Mouse (Mus musculus) neural tube, embryonic 12.5 days (tissue): Measurements from ENCODE around the gene Ccdc172. TPM values are rescaled to one million over a fixed set of nuclear protein-coding genes. Genes with fewer than 3 reads are reported as not detected.

Experiments used
- ATAC-seq: fragments of 200-750 bp; cut with Nextera tagmentation; 2 replicates; pipeline ENCODE4 v1.8.0; 2017; ENCODE audit warnings: low read depth, mild to moderate bottlenecking, moderate TSS enrichment, moderate library complexity; ENCODE audit not compliant: low FRiP score
- H3K27ac ChIP-seq: fragments of 300-500 bp; sonication (generic); 2 replicates; pipeline ENCODE4 v1.5.1; 2016
- H3K27me3 ChIP-seq: fragments of 300-500 bp; sonication (generic); replicated peaks from 2 replicates; pipeline ENCODE4 v1.6.1; 2016; ENCODE audit warnings: mild to moderate bottlenecking
- H3K36me3 ChIP-seq: fragments of 300-500 bp; sonication (generic); 2 replicates; pipeline ENCODE4 v1.6.1; 2016; ENCODE audit warnings: mild to moderate bottlenecking
- H3K4me1 ChIP-seq: fragments of 300-500 bp; sonication (generic); 2 replicates; pipeline ENCODE4 v1.6.1; 2016
- H3K4me2 ChIP-seq: fragments of 300-500 bp; sonication (generic); replicated peaks from 2 replicates; pipeline ENCODE4 v1.6.1; 2016; ENCODE audit warnings: mild to moderate bottlenecking
- H3K4me3 ChIP-seq: fragments of 300-500 bp; sonication (generic); 2 replicates; pipeline ENCODE4 v1.5.1; 2016
- H3K9ac ChIP-seq: fragments of 300-500 bp; sonication (generic); 2 replicates; pipeline ENCODE4 v1.6.1; 2016; ENCODE audit warnings: mild to moderate bottlenecking
- H3K9me3 ChIP-seq: fragments of 300-500 bp; sonication (generic); 2 replicates; pipeline ENCODE4 v1.6.1; 2016; ENCODE audit warnings: mild to moderate bottlenecking
- WGBS: fragments of 180-500 bp; shearing (Covaris S2); methylation state at CpG from one replicate; pipeline ENCODE4 v1.1.7; 2016; 5-methylcytosine and 5-hydroxymethylcytosine counted together
- polyA plus RNA-seq: library from polyadenylated mRNA; unstranded; fragments of >200 nt; fragmentation: Nextera tagmentation; extraction: Ambion mirVana; gene quantifications from 2 replicates; pipeline ENCODE4 v1.2.1, GENCODE M21; 2016

Gene Ccdc172
- polyA plus RNA-seq, 1 experiment from 2014 or later, result not detected

DNA sequence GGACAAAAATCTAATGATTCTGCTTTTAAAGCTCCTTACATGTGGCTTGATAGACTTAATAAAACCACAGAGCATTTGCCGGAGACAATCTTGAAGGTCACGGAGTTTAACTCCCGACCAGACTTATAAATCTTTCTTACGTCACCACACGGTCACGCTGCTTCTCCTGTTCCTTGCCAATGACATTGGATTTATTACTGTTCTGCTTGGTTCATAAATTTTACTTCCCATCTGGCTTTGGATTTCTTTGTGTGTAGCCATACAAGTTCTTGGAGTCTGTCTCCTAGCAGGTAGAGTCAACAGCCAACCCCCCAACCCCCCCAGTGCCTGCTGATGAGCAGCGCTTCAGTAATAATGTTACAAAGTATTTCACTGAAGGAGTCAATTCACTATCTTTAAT lies 70.2 kb downstream of the Ccdc172 start:
- Histone ChIP-seq H3K9me3 (no peaks in the 10 kb centered on the region), H3K9ac (no peak overlapping the region), H3K4me1 (peaks cover 9% of the 10 kb centered on the region), H3K4me3 (no peak overlapping the region), H3K27me3 (no peaks in the 10 kb centered on the region), H3K27ac (no peak overlapping the region), H3K36me3 (no peaks in the 10 kb centered on the region), H3K4me2 (no peak overlapping the region)
- 11% methylated on average over 7 of the region's 7 CpGs for WGBS
- no peak for ATAC-seq

DNA sequence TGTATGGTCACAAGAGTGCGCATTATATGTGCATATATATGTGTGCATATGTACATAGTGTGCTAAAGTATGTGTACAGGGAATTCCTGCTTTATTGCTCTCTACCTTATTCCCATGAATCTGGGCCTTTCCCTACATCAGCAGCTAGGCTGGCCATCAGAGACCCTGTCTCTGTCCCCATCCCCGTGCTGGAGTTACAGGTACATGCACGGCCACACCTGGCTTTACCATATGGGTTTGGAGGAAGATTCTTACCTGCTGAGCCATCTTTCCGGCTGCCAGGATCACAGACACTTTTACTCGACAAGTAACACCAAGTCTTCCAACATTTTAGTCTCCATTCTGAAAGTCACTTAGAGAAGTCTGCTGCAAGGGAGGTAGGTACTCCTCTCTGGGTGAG lies 71.2 kb downstream of the Ccdc172 start:
- no peak overlapping the region for H3K9ac ChIP-seq

DNA sequence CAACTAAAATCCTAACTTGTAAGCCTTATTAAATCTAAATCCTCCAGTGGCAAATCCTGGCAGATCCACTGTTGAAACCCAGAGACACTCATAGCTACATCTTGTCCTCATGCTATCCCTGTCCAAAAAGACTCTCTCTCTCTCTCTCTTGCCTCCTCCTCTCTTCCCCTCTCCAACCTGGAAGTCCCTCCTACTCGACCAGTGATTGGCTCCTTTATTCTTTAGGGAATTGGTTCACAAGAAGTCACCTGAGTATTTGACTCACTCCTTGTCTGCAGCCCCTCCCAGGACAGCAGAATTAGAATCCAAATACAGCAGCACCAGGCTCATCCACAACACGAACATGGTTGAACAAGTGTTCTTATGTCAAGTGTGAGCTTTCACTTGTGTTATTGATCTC lies 74.3 kb downstream of the Ccdc172 start:
- Histone ChIP-seq H3K36me3 (no peaks in the 10 kb centered on the region), H3K9me3 (no peaks in the 10 kb centered on the region), H3K27ac (no peak overlapping the region), H3K4me2 (no peak overlapping the region), H3K27me3 (no peaks in the 10 kb centered on the region), H3K9ac (no peak overlapping the region), H3K4me1 (peaks cover 9% of the 10 kb centered on the region), H3K4me3 (no peak overlapping the region)
- 73% methylated on average over 2 of the region's 2 CpGs for WGBS
- ATAC-seq, result no peak

More for the DNA sequence above, 71.2 kb downstream of the Ccdc172 start:
- H3K27me3 ChIP-seq, result no peaks in the 10 kb centered on the region
- no peak for ATAC-seq
- H3K9me3 ChIP-seq, result no peaks in the 10 kb centered on the region
- no peak overlapping the region for H3K27ac ChIP-seq
- no peak overlapping the region for H3K4me2 ChIP-seq
- peaks cover 9% of the 10 kb centered on the region for H3K4me1 ChIP-seq
- WGBS, result 90% methylated on average over 5 of the region's 5 CpGs
- no peaks in the 10 kb centered on the region for H3K36me3 ChIP-seq
- no peak overlapping the region for H3K4me3 ChIP-seq

DNA sequence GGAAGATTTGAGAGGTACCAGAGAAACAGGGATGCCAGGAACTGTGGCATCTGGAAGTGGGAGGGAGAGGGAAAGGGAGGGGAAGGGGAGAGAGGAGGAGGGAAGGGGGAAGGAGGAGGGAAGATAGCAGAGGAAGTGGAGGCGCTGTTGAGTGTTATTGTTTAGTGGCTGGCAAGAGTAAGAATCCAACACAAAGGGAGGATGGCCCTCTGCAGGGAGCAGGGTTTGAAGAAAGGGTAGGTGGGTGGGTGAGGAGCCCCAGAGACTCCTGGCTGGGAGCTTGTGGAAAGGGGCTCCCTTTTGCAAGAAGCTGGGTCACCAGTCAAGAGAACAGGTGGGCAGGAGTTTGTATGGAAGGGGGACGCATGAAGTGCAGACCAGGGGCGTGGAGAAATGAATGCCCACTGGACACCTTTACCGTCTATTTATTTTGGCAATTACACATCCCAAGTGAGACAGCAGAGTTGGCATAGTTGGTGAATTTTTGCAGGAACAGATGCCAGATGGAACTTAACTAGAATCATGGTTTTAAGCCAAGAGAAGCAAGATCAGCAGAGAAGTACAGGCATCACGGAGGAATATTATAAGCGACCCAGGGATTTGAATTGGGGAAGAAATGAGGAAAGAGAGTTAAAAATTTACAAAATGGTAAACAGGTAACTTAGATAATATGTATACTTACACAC lies 78.6 kb downstream of the Ccdc172 start:
- Histone ChIP-seq H3K27ac (no peak overlapping the region), H3K9me3 (0 out of 2 replicates have a peak, but pooled peaks cover 11% of the 10 kb centered on the region), H3K4me2 (no peak overlapping the region), H3K9ac (no peak overlapping the region), H3K4me3 (no peak overlapping the region), H3K4me1 (no peaks in the 10 kb centered on the region), H3K27me3 (no peaks in the 10 kb centered on the region), H3K36me3 (no peaks in the 10 kb centered on the region)
- WGBS, result 70% methylated on average over 6 of the region's 6 CpGs
- ATAC-seq, result no peak

DNA sequence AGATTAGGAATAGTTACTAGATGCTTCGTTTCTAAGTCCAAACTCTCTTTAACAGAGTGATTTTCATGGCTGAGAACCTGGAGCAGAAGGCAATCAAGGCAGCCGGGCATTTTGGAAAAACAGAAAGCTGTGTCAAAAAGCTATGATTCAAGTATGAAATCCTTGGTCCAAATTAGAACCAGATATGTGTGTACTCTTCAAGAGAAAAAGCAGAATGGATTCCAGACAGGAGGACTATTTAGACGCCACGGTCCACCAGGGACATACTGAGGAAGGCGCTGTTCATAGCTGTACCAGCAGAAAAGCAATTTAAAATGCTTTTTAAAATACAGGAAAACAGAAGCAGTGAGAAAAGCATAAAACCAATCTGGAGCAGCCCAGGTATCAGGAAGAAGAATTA lies 88.6 kb downstream of the Ccdc172 start:
- no peak overlapping the region for H3K4me3 ChIP-seq
- no peak overlapping the region for H3K9ac ChIP-seq
- no peaks in the 10 kb centered on the region for H3K36me3 ChIP-seq
- WGBS, result 87% methylated on average over 5 of the region's 5 CpGs
- H3K4me2 ChIP-seq, result no peak overlapping the region
- no peak for ATAC-seq
- H3K4me1 ChIP-seq, result no peaks in the 10 kb centered on the region
- H3K9me3 ChIP-seq, result no peaks in the 10 kb centered on the region
- H3K27me3 ChIP-seq, result no peaks in the 10 kb centered on the region
- no peak overlapping the region for H3K27ac ChIP-seq

Other genes starting within 250 kb of the Ccdc172 start
- 62.1 and 76.4 TPM in 2 replicates for gene Gfra1, start 56.1 kb upstream of the Ccdc172 start, polyA plus RNA-seq
- 0.60 TPM in 1 of 2 replicates, not detected in the other for gene Pnlip, start 140.5 kb downstream of the Ccdc172 start, polyA plus RNA-seq
- gene Pnliprp1, start 216.9 kb downstream of the Ccdc172 start, polyA plus RNA-seq, result 0.45 TPM in 1 of 2 replicates, not detected in the other
- not detected in 2 replicates for gene Pnliprp2, start 247.7 kb downstream of the Ccdc172 start, polyA plus RNA-seq